Mouse (Mus musculus) forebrain, embryonic 12.5 days (tissue): ENCODE results near the gene Kremen1. TPM values are rescaled to one million over a fixed set of nuclear protein-coding genes. Genes with fewer than 3 reads are reported as not detected.

Experiments
- ATAC-seq: fragments of 200-750 bp; cut with Nextera tagmentation; 2 replicates; pipeline ENCODE4 v1.8.0; 2017; ENCODE audit warnings: moderate TSS enrichment; ENCODE audit not compliant: low FRiP score
- H3K27ac ChIP-seq: fragments of 300-500 bp; sonication (generic); 2 replicates; pipeline ENCODE4 v1.5.1; 2016; ENCODE audit warnings: mild to moderate bottlenecking
- H3K27me3 ChIP-seq: fragments of 300-500 bp; sonication (generic); 2 replicates; pipeline ENCODE4 v1.6.1; 2016; ENCODE audit warnings: mild to moderate bottlenecking
- H3K36me3 ChIP-seq: fragments of 300-500 bp; sonication (generic); replicated peaks from 2 replicates; pipeline ENCODE4 v1.6.1; 2016; ENCODE audit warnings: mild to moderate bottlenecking
- H3K4me1 ChIP-seq: fragments of 300-500 bp; sonication (generic); 2 replicates; pipeline ENCODE4 v1.6.1; 2016
- H3K4me2 ChIP-seq: fragments of 300-500 bp; sonication (generic); 2 replicates; pipeline ENCODE4 v1.6.1; 2016; ENCODE audit warnings: mild to moderate bottlenecking, moderate library complexity
- H3K4me3 ChIP-seq: fragments of 300-500 bp; sonication (generic); replicated peaks from 2 replicates; pipeline ENCODE4 v1.5.1; 2016; ENCODE audit warnings: mild to moderate bottlenecking
- H3K9ac ChIP-seq: fragments of 300-500 bp; sonication (generic); 2 replicates; pipeline ENCODE4 v1.6.1; 2016; ENCODE audit warnings: mild to moderate bottlenecking
- H3K9me3 ChIP-seq: fragments of 300-500 bp; sonication (generic); 2 replicates; pipeline ENCODE4 v1.6.1; 2016
- WGBS: fragments of 180-500 bp; shearing (Covaris S2); methylation state at CpG from one replicate; pipeline ENCODE4 v1.1.7; 2016; 5-methylcytosine and 5-hydroxymethylcytosine counted together
- polyA plus RNA-seq: library from polyadenylated mRNA; unstranded; fragments of >200 nt; fragmentation: Nextera tagmentation; extraction: Ambion mirVana; gene quantifications from 2 replicates; pipeline ENCODE4 v1.2.1, GENCODE M21; 2016

Kremen1 gene
- polyA plus RNA-seq: 11.9 and 12.0 TPM in 2 replicates

GRCm38 (mm10) chr11:5261508-5262392, at the start of gene Kremen1:
Gene Kremen1 (minus strand): TSS chr11:5261558.
- Histone ChIP-seq H3K27me3 (peaks cover 12% of the 10 kb centered on the region), H3K4me2 (peak within 1 kb of the TSS; percentile 85), H3K4me3 (peak within 1 kb of the TSS; percentile 91), H3K9me3 (no peaks in the 10 kb centered on the region), H3K27ac (no peak within 1 kb of the TSS), H3K4me1 (peaks cover 15% of the 10 kb centered on the region), H3K36me3 (no peaks in the 10 kb centered on the region), H3K9ac (peak within 1 kb of the TSS; percentile 87)
- ATAC-seq: peak; percentile 98
- 3% methylated on average over 52 of the region's 80 CpGs for WGBS

- no peaks in the 10 kb centered on the region for H3K4me1 ChIP-seq
Measured at GRCm38 (mm10) chr11:5307024-5307905, 45.9 kb upstream of the Kremen1 start.

DNA sequence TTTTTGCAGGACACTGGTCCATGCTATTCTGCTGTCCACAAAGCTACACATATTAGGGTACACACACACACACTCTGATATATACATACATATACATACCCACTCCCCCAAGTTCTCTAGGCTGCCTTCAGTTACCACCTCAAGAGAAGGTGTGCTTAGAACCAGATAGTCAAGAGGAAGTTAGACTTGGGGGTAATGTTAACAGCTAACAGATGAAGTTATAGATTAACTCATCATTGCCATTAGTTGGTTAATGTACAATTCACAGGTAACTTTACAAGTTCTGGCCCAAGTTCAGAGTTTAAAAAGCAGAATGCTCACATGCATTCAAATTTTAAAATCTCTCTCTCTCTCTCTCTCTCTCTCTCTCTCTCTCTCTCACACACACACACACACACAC, 44.7 kb upstream of the Kremen1 start:
- no peak overlapping the region for H3K4me3 ChIP-seq
- no peak overlapping the region for H3K27ac ChIP-seq
- no peaks in the 10 kb centered on the region for H3K36me3 ChIP-seq
- H3K4me2 ChIP-seq: no peak overlapping the region
- no peak for ATAC-seq
- H3K9ac ChIP-seq: no peak overlapping the region
- no peaks in the 10 kb centered on the region for H3K9me3 ChIP-seq
- no peaks in the 10 kb centered on the region; the same call in 1 of the 2 replicates for H3K4me1 ChIP-seq
- no peaks in the 10 kb centered on the region for H3K27me3 ChIP-seq

More at GRCm38 (mm10) chr11:5307024-5307905, 45.9 kb upstream of the Kremen1 start:
- no peak for ATAC-seq
- H3K36me3 ChIP-seq: no peaks in the 10 kb centered on the region
- no peak overlapping the region for H3K4me2 ChIP-seq
- H3K27me3 ChIP-seq: no peaks in the 10 kb centered on the region
- no peaks in the 10 kb centered on the region for H3K9me3 ChIP-seq
- WGBS: 88% methylated on average over 13 of the region's 13 CpGs
- no peak overlapping the region for H3K9ac ChIP-seq
- H3K4me3 ChIP-seq: no peak overlapping the region
- no peak overlapping the region for H3K27ac ChIP-seq

DNA sequence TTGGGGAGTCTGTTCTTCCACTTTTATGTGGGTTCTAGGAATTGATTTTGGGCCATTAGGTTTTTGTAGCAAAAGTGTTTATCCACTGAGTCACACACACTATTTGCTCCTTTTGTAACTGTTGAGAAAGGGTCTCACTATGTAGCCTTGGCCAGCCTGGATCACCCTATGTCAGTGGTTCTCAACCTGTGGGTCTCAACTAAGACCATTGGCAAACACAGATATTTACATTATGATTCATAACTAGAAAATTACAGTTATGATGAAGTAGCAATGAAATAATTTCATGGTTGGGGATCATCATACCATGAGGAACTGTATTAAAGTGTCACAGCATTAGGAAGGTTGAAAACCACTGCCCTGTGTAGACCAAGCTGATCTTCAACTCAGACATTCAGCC, 43.2 kb upstream of the Kremen1 start:
- no peaks in the 10 kb centered on the region; the same call in 1 of the 2 replicates for H3K4me1 ChIP-seq
- H3K9me3 ChIP-seq: no peaks in the 10 kb centered on the region
- no peak overlapping the region for H3K27ac ChIP-seq
- H3K36me3 ChIP-seq: no peaks in the 10 kb centered on the region
- no peak overlapping the region for H3K9ac ChIP-seq
- H3K27me3 ChIP-seq: no peaks in the 10 kb centered on the region
- H3K4me2 ChIP-seq: no peak overlapping the region
- no peak for ATAC-seq
- H3K4me3 ChIP-seq: no peak overlapping the region

GRCm38 (mm10) chr11:5298007-5298372, 36.6 kb upstream of the Kremen1 start:
- WGBS: 24% methylated on average over 1 of the region's 1 CpGs
- Histone ChIP-seq H3K27ac (0 out of 2 replicates have a peak overlapping the region, but pooled peaks have one; percentile 57), H3K4me2 (no peak overlapping the region)

GRCm38 (mm10) chr11:5297148-5298006, 36.0 kb upstream of the Kremen1 start:
- peak overlapping the region; percentile 19 for H3K4me2 ChIP-seq
- peak overlapping the region; percentile 57; the same call in 1 of the 2 replicates for H3K27ac ChIP-seq
- 24% methylated on average over 13 of the region's 13 CpGs for WGBS
- no peak for ATAC-seq
- peaks cover 28% of the 10 kb centered on the region for H3K4me1 ChIP-seq
- H3K27me3 ChIP-seq: no peaks in the 10 kb centered on the region
- H3K36me3 ChIP-seq: no peaks in the 10 kb centered on the region
- no peak overlapping the region for H3K4me3 ChIP-seq
- no peak overlapping the region for H3K9ac ChIP-seq
- H3K9me3 ChIP-seq: no peaks in the 10 kb centered on the region

More at GRCm38 (mm10) chr11:5298007-5298372, 36.6 kb upstream of the Kremen1 start:
- no peak overlapping the region for H3K9ac ChIP-seq
- H3K4me3 ChIP-seq: no peak overlapping the region
- peaks cover 28% of the 10 kb centered on the region for H3K4me1 ChIP-seq
- no peaks in the 10 kb centered on the region for H3K36me3 ChIP-seq
- H3K9me3 ChIP-seq: no peaks in the 10 kb centered on the region
- no peaks in the 10 kb centered on the region for H3K27me3 ChIP-seq
- no peak for ATAC-seq

DNA sequence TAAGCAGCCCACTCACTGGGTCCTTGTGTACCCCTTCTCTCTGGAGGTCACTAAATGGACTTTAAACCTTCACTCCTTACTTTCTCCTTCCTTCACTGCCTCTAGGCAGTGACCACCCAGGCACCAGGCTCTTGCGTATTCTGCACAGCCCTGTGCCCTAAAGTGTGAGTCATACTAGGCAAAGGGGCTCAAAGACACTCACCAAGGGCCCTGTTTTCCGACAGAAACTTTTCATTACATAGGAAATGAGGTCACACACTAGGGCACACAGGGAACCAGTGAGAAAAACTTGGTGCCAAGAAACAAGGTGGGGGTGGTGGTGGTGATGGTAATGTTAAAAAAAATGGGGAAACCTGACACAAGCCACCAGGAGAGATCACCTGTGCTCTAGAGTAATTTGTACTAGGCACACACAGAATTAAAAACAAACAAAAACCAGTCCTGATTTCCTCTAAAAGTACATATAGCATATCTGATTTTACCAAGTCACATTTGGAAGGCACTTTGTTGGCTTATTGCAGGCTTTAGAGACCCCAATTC, 35.3 kb upstream of the Kremen1 start:
- ATAC-seq: no peak
- 72% methylated on average over 2 of the region's 2 CpGs for WGBS
- H3K27ac ChIP-seq: 0 out of 2 replicates have a peak overlapping the region, but pooled peaks have one; percentile 57

DNA sequence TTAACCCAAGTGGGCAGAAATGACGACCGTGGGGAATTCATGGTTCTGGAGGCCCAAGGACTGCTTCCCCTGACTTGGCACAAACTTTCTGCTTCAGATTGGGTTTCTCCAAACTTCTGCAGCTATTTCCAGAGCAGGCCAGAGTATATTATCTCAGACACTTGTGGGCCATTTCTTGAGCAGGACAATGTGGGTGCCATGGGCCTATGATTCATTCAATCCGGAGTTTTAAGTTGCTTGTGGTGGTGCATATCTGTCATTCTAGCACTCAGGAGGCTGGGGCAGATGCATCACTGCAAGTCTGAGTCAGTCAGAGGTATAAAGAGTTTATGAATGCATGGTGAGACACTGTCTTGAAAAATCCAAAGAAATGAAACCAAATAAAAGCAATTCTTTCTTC, 33.4 kb upstream of the Kremen1 start:
- Histone ChIP-seq H3K4me1 (peaks cover 37% of the 10 kb centered on the region), H3K4me2 (no peak overlapping the region)
- WGBS: 87% methylated on average over 3 of the region's 3 CpGs

More for the DNA sequence above, 35.3 kb upstream of the Kremen1 start:
- H3K4me3 ChIP-seq: no peak overlapping the region
- no peaks in the 10 kb centered on the region for H3K27me3 ChIP-seq
- H3K36me3 ChIP-seq: no peaks in the 10 kb centered on the region
- H3K9me3 ChIP-seq: no peaks in the 10 kb centered on the region
- H3K9ac ChIP-seq: no peak overlapping the region
- H3K4me2 ChIP-seq: no peak overlapping the region
- H3K4me1 ChIP-seq: peaks cover 28% of the 10 kb centered on the region

GRCm38 (mm10) chr11:5290691-5291090, 29.3 kb upstream of the Kremen1 start:
- Histone ChIP-seq H3K36me3 (peaks cover 28% of the 10 kb centered on the region), H3K4me3 (no peak overlapping the region), H3K4me1 (peaks cover 11% of the 10 kb centered on the region; the same call in 1 of the 2 replicates), H3K9ac (no peak overlapping the region), H3K9me3 (no peaks in the 10 kb centered on the region), H3K27ac (no peak overlapping the region), H3K4me2 (no peak overlapping the region), H3K27me3 (no peaks in the 10 kb centered on the region)
- WGBS: 18% methylated on average over 5 of the region's 5 CpGs
- ATAC-seq: no peak

More for the DNA sequence above, 33.4 kb upstream of the Kremen1 start:
- Histone ChIP-seq H3K27ac (no peak overlapping the region), H3K36me3 (no peaks in the 10 kb centered on the region), H3K27me3 (no peaks in the 10 kb centered on the region), H3K4me3 (no peak overlapping the region), H3K9me3 (no peaks in the 10 kb centered on the region), H3K9ac (no peak overlapping the region)
- no peak for ATAC-seq

- Histone ChIP-seq H3K9me3 (no peaks in the 10 kb centered on the region), H3K27me3 (no peaks in the 10 kb centered on the region), H3K4me3 (no peak overlapping the region), H3K36me3 (peaks cover 30% of the 10 kb centered on the region), H3K4me2 (no peak overlapping the region), H3K27ac (no peak overlapping the region), H3K9ac (no peak overlapping the region), H3K4me1 (peaks cover 9% of the 10 kb centered on the region; the same call in 1 of the 2 replicates)
- WGBS: 86% methylated on average over 4 of the region's 4 CpGs
- ATAC-seq: no peak
Measured at GRCm38 (mm10) chr11:5289826-5290580, 28.6 kb upstream of the Kremen1 start.

GRCm38 (mm10) chr11:5283987-5284386, 22.6 kb upstream of the Kremen1 start:
- H3K9me3 ChIP-seq: no peaks in the 10 kb centered on the region
- peaks cover 77% of the 10 kb centered on the region for H3K36me3 ChIP-seq
- ATAC-seq: no peak
- H3K9ac ChIP-seq: no peak overlapping the region
- H3K4me2 ChIP-seq: no peak overlapping the region
- WGBS: 94% methylated on average over 2 of the region's 2 CpGs
- H3K4me1 ChIP-seq: no peaks in the 10 kb centered on the region
- no peak overlapping the region for H3K27ac ChIP-seq
- no peaks in the 10 kb centered on the region for H3K27me3 ChIP-seq
- no peak overlapping the region for H3K4me3 ChIP-seq
